Mouse (Mus musculus) MEL (cell line): ENCODE results near the gene Tmem184a. TPM values are rescaled to one million over a fixed set of nuclear protein-coding genes. Genes with fewer than 3 reads are reported as not detected.

Experiments
- DNase-seq: peaks from one replicate; pipeline ENCODE4 v3.0.0; 2011; ENCODE audit warnings: low read depth, low spot score
- H3K27ac ChIP-seq: 2 replicates; pipeline ENCODE4 v1.5.1; 2012; ENCODE audit warnings: low read depth, mild to moderate bottlenecking, control low read depth, low read length, moderate library complexity; ENCODE audit not compliant: control insufficient read depth
- H3K27me3 ChIP-seq, 2 experiments: fragments of 150-350 bp in 1 of 2; sonication (generic) in 1 of 2; 2 replicates each; pipeline ENCODE4 v1.6.1; 2012; ENCODE audit warnings: low read length in 2 of 2, mild to moderate bottlenecking in 2 of 2, improper control_type of control experiment in 1 of 2, moderate library complexity in 1 of 2; ENCODE audit not compliant: insufficient read depth in 2 of 2, control insufficient read depth in 1 of 2
- H3K36me3 ChIP-seq, 2 experiments: 2 replicates each; pipeline ENCODE4 v1.6.1; 2012 to 2014; ENCODE audit warnings: low read length in 2 of 2, improper control_type of control experiment in 1 of 2, inconsistent platforms in 1 of 2, mild to moderate bottlenecking in 1 of 2; ENCODE audit not compliant: insufficient read depth in 2 of 2, control insufficient read depth in 1 of 2
- H3K4me1 ChIP-seq, 2 experiments: fragments of 150-350 bp in 1 of 2; sonication (generic) in 1 of 2; 2 replicates each; pipeline ENCODE4 v1.6.1; 2012; ENCODE audit warnings: low read length in 2 of 2, improper control_type of control experiment in 1 of 2, mild to moderate bottlenecking in 1 of 2; ENCODE audit not compliant: insufficient read depth in 2 of 2, control insufficient read depth in 1 of 2
- H3K4me3 ChIP-seq, 2 experiments: fragments of 150-350 bp in 1 of 2; sonication (generic) in 1 of 2; 2 replicates each; pipeline ENCODE4 v1.5.1; 2012; ENCODE audit warnings: low read depth in 2 of 2, low read length in 2 of 2, mild to moderate bottlenecking in 2 of 2, moderate library complexity in 2 of 2, control low read depth in 1 of 2, improper control_type of control experiment in 1 of 2; ENCODE audit not compliant: control insufficient read depth in 1 of 2, insufficient read depth in 1 of 2
- H3K79me2 ChIP-seq: 2 replicates; pipeline ENCODE4 v1.6.1; 2012; ENCODE audit warnings: mild to moderate bottlenecking, low read length, moderate library complexity; ENCODE audit not compliant: control insufficient read depth, poor library complexity, insufficient read depth
- H3K9ac ChIP-seq: 2 replicates; pipeline ENCODE4 v1.6.1; 2012; ENCODE audit warnings: low read depth, mild to moderate bottlenecking, control low read depth, low read length, moderate library complexity; ENCODE audit not compliant: control insufficient read depth, poor library complexity, severe bottlenecking
- H3K9me3 ChIP-seq: fragments of 150-350 bp; sonication (generic); replicated peaks from 2 replicates; pipeline ENCODE4 v1.6.1; 2012; ENCODE audit warnings: mild to moderate bottlenecking, low read length, improper control_type of control experiment, moderate library complexity; ENCODE audit not compliant: insufficient read depth
- BHLHE40 ChIP-seq: IDR thresholded peaks from 2 replicates; pipeline ENCODE4 v1.6.1; 2012; ENCODE audit warnings: low read depth, mild to moderate bottlenecking, inconsistent platforms, low read length, improper control_type of control experiment, borderline replicate concordance
- E2F4 ChIP-seq: IDR thresholded peaks from 2 replicates; pipeline ENCODE4 v1.6.1; 2011; ENCODE audit warnings: low read depth, low read length, improper control_type of control experiment, borderline replicate concordance
- ELF1 ChIP-seq: IDR thresholded peaks from 2 replicates; pipeline ENCODE4 v1.6.1; 2014; ENCODE audit warnings: low read depth, mild to moderate bottlenecking, inconsistent platforms, low read length, improper control_type of control experiment, moderate library complexity
- ETS1 ChIP-seq: IDR thresholded peaks from 2 replicates; pipeline ENCODE4 v1.6.1; 2012; ENCODE audit warnings: low read depth, mild to moderate bottlenecking, inconsistent platforms, low read length, improper control_type of control experiment, moderate library complexity
- HCFC1 ChIP-seq: IDR thresholded peaks from 2 replicates; pipeline ENCODE4 v1.6.1; 2012; ENCODE audit warnings: low read depth, mild to moderate bottlenecking, inconsistent platforms, low read length, improper control_type of control experiment, moderate library complexity
- MAFK ChIP-seq: IDR thresholded peaks from 2 replicates; pipeline ENCODE4 v1.6.1; 2011; ENCODE audit warnings: low read depth, mild to moderate bottlenecking, low read length, improper control_type of control experiment, borderline replicate concordance
- MAX ChIP-seq: IDR thresholded peaks from 2 replicates; pipeline ENCODE4 v1.6.1; 2011; ENCODE audit warnings: low read length, improper control_type of control experiment
- MAZ ChIP-seq: IDR thresholded peaks from 2 replicates; pipeline ENCODE4 v1.6.1; 2012; ENCODE audit warnings: low read depth, mild to moderate bottlenecking, inconsistent platforms, low read length, improper control_type of control experiment
- MEF2A ChIP-seq: IDR thresholded peaks from 2 replicates; pipeline ENCODE4 v1.6.1; 2014; ENCODE audit warnings: low read depth, mild to moderate bottlenecking, inconsistent platforms, low read length, improper control_type of control experiment; ENCODE audit not compliant: poor library complexity, insufficient replicate concordance, severe bottlenecking; ENCODE audit errors: extremely low read depth
- MXI1 ChIP-seq: IDR thresholded peaks from 2 replicates; pipeline ENCODE4 v1.6.1; 2011; ENCODE audit warnings: mild to moderate bottlenecking, low read depth, low read length, improper control_type of control experiment
- MYC ChIP-seq: IDR thresholded peaks from 2 replicates; pipeline ENCODE4 v1.6.1; 2011; ENCODE audit warnings: low read depth, mild to moderate bottlenecking, low read length, improper control_type of control experiment, moderate library complexity
- NELFE ChIP-seq: IDR thresholded peaks from 2 replicates; pipeline ENCODE4 v1.6.1; 2011; ENCODE audit warnings: low read depth, low read length, improper control_type of control experiment
- NRF1 ChIP-seq: IDR thresholded peaks from 2 replicates; pipeline ENCODE4 v1.6.1; 2014; ENCODE audit warnings: low read depth, mild to moderate bottlenecking, inconsistent platforms, low read length, improper control_type of control experiment, moderate library complexity; ENCODE audit not compliant: poor library complexity, insufficient read depth, severe bottlenecking
- POLR2A ChIP-seq, 2 experiments: IDR thresholded peaks; 2 replicates each; pipeline ENCODE4 v1.6.1; 2011 to 2012; ENCODE audit warnings: low read length in 2 of 2, mild to moderate bottlenecking in 2 of 2, control low read depth in 1 of 2, improper control_type of control experiment in 1 of 2, low read depth in 1 of 2, moderate library complexity in 1 of 2; ENCODE audit not compliant: control insufficient read depth in 1 of 2, insufficient read depth in 1 of 2, poor library complexity in 1 of 2
- POLR2AphosphoS2 ChIP-seq: IDR thresholded peaks from 2 replicates; pipeline ENCODE4 v1.6.1; 2011; ENCODE audit warnings: low read length, improper control_type of control experiment
- RAD21 ChIP-seq: IDR thresholded peaks from 2 replicates; pipeline ENCODE4 v1.6.1; 2011; ENCODE audit warnings: mild to moderate bottlenecking, low read depth, low read length, improper control_type of control experiment
- RCOR1 ChIP-seq: IDR thresholded peaks from 2 replicates; pipeline ENCODE4 v1.6.1; 2012; ENCODE audit warnings: low read depth, mild to moderate bottlenecking, inconsistent platforms, low read length, improper control_type of control experiment
- SIN3A ChIP-seq: IDR thresholded peaks from 2 replicates; pipeline ENCODE4 v1.6.1; 2012; ENCODE audit warnings: low read length, improper control_type of control experiment, inconsistent platforms
- TAL1 ChIP-seq: IDR thresholded peaks from 2 replicates; pipeline ENCODE4 v1.6.1; 2012; ENCODE audit warnings: mild to moderate bottlenecking, inconsistent platforms, low read length, moderate library complexity, mixed read lengths
- TBP ChIP-seq: IDR thresholded peaks from 2 replicates; pipeline ENCODE4 v1.8.0; 2011; ENCODE audit warnings: low read depth, low read length, improper control_type of control experiment
- TCF12 ChIP-seq: IDR thresholded peaks from 2 replicates; pipeline ENCODE4 v1.6.1; 2014; ENCODE audit warnings: low read depth, mild to moderate bottlenecking, inconsistent platforms, low read length, improper control_type of control experiment, moderate library complexity
- UBTF ChIP-seq: IDR thresholded peaks from 2 replicates; pipeline ENCODE4 v1.6.1; 2012; ENCODE audit warnings: low read depth, mild to moderate bottlenecking, inconsistent platforms, low read length, improper control_type of control experiment, moderate library complexity, borderline replicate concordance; ENCODE audit not compliant: insufficient read depth
- USF1 ChIP-seq: IDR thresholded peaks from 2 replicates; pipeline ENCODE4 v1.6.1; 2014; ENCODE audit warnings: low read depth, mild to moderate bottlenecking, inconsistent platforms, low read length, improper control_type of control experiment, moderate library complexity
- ZMIZ1 ChIP-seq: IDR thresholded peaks from 2 replicates; pipeline ENCODE4 v1.6.1; 2012; ENCODE audit warnings: low read depth, mild to moderate bottlenecking, inconsistent platforms, low read length, improper control_type of control experiment, moderate library complexity
- polyA plus RNA-seq, 2 experiments: library from polyadenylated mRNA; stranded (reverse) in 1 of 2; unstranded in 1 of 2; fragments of >175 nt in 1 of 2; fragments of >200 nt in 1 of 2; gene quantifications; 2 replicates each; pipeline versions ENCODE4 v1.2.1 to v1.2.4; 2012; ENCODE audit warnings: low replicate concordance in 2 of 2, low read depth in 1 of 2; ENCODE audit not compliant: insufficient read length in 2 of 2, insufficient read depth in 1 of 2, missing spikeins in 1 of 2
- total RNA-seq: library from RNA; depleted of rRNA; stranded (reverse); fragments of 300-350 nt; gene quantifications from 2 replicates; pipeline ENCODE4 v1.2.3, GENCODE M21; 2012

Gene Tmem184a
- total and polyA plus RNA-seq, 3 experiments: 0.10 to 0.27 TPM; not detected in 1

GRCm38 (mm10) chr5:139791227-139792158 is 28.2 kb downstream of the Tmem184a start, which contains the start of gene Mafk:
TSS of gene Mafk (plus strand) at chr5:139791513.
- no peaks in the 10 kb centered on the region for H3K27me3 ChIP-seq
- peak within 1 kb of the TSS; percentile 91 for H3K27ac ChIP-seq
- peak within 1 kb of the TSS; percentile 78 to 94 for H3K4me3 ChIP-seq
- peaks cover 0 to 12% of the 10 kb centered on the region in 2 experiments; a peak in 3 of 4 replicates for H3K36me3 ChIP-seq
- H3K9ac ChIP-seq: peak within 1 kb of the TSS; percentile 97
- peaks cover 7 to 20% of the 10 kb centered on the region in 2 experiments for H3K4me1 ChIP-seq
- no peaks in the 10 kb centered on the region for H3K9me3 ChIP-seq
- DNase-seq: peak; percentile 98
- peaks cover 50% of the 10 kb centered on the region for H3K79me2 ChIP-seq
- TF ChIP-seq MYC (peak; percentile 63), NELFE (peak; percentile 91), TBP (peak; percentile 69; the same call in 1 of the 2 replicates), HCFC1 (peak; percentile 78), MAX (peak; percentile 80), SIN3A (peak; percentile 97), POLR2AphosphoS2 (peak; percentile 84), E2F4 (no peak), MXI1 (peak; percentile 98), MAFK (no peak), POLR2A (IDR thresholded peaks at IDR 0.05; ENCODE audit: control insufficient read depth in 1 of 2, insufficient read depth in 1 of 2, low read depth in 1 of 2, low read length in 2 of 2, poor library complexity in 1 of 2) (peak; percentile 71 to 88), TAL1 (no peak), UBTF (0 out of 2 replicates have a peak, but pooled peaks have one; percentile 80), BHLHE40 (peak; percentile 59; the same call in 1 of the 2 replicates), ELF1 (peak; percentile 99), TCF12 (peak; percentile 76), MAZ (no peak), NRF1 (no peak; the same call in 1 of the 2 replicates), MEF2A (no peak), ETS1 (peak; percentile 55), ZMIZ1 (peak; percentile 90), RCOR1 (no peak), USF1 (peak; percentile 55), RAD21 (no peak)
